Mouse (Mus musculus) lung, postnatal 14 days (tissue): ENCODE measurements at regions not wholly inside any gene's neighbourhood (a gene's known extent, or its start where the extent isn't known, plus 50 kb on each side); places are given as distances from the start of the nearest gene placed in this dataset.

Experiments
- DNase-seq: peaks from one replicate; pipeline ENCODE4 v3.0.0; 2021

DNA sequence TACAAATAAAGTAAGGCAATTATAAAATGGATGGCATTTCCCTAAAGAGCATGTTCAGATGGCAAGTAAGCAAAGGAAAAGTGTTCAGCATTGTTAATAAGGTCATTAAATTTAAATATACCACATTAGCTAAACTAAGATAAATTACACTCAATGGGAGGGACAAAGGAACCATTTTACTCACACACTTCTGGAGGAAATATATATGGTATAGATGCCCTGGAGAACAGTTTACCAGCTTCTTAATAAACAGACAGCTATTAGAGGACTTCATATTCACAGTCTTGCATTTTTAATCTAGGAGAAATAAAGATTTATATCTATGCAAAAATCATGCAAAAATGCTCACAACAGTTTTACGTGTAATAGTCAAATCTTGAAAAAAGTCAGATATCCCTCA, 183.8 kb downstream of the Dthd1 start:
- no peak for DNase-seq

DNA sequence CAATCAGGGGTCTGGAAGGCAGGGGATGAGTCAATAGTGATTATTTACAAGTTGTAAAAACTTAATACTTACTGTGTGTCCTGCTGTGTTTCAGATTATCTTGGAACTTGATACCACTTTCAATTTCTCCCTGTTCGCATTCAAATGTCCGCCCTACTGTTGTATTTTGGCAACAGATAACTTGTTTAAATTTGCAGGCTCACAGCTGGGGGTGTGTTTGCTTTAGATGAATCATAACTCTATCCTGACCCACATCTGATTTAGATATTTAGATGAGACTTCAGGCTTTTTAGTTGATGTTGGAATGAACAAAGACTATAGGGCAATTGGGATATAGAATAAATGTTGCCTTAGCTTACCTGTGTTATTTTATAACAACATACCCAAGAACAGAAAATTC, 220.8 kb downstream of the Dthd1 start:
- no peak for DNase-seq

DNA sequence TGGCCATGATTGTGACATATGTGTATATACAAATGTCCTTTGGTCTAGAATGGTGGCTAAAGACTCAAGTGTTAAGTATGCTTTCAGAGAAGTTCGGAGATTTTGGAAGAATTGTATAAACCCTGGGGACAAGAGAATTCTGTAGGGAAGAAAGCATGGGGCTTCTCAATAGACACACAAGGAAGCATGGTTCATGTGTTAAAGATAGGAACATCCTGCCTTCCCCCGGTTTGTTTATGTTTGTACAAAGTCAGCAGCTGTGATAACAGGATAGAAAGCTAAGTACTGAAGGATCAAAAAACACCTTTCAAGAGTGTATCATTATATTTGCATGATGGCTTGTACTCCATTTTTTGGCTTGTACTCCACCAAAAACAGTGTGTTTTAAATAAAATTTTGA, 232.1 kb downstream of the Dthd1 start:
- DNase-seq, result no peak

DNA sequence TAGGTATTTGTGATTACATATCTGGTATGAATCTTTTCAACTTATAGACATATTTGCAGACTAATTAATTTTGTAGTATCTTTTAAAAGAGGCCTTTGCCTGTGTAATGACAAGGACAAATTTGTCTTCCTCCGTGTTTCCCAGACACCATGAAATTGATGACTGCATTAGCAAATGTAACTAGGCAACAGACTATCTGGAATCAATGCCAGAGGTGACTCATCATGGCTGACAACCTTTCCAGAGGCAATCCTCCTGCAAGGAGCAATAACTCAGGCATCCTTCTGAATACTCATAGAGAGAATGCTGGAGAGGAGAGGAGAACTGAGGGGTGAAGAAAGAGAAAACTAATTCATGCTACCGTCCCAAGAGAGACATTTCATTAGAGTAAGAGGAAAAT, 249.7 kb downstream of the Dthd1 start:
- DNase-seq, result no peak

DNA sequence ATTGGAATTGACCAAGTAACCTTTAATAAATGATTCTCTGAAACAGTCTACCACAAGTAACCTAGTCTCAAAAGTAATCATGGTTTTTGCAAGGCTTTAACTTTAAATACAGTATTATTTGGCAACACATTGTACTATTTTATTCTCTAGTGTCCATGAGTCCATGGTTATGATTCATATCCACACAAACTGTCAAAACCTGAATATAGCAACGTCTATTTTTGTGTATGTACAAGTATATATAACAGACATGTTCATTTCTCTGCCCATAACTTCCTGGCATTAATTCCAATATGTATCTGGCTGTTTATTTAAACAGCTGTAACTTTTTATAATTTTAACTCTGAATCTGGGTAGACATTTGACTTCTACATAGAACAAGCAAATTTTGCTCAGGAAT, 253.2 kb downstream of the Dthd1 start:
- no peak for DNase-seq

DNA sequence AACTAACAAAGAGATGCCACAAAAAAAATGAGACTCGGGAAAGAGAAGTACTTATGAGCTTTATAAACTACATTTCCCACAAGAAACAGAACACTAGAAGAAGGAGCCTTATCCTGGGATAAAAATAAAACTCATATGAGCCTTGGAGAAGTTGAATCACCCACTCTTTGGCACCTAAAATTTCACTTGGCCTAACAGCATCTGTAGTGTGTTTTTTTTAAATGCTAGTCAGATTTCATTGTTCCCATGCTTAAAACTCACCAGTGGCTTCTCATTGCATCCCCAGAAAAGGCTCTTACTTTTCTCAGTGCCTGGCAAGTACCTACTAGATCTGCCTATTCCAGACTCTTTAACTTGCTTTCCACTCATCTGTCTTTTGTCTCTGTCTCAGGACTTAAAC, 284.5 kb downstream of the Dthd1 start:
- DNase-seq, result no peak

DNA sequence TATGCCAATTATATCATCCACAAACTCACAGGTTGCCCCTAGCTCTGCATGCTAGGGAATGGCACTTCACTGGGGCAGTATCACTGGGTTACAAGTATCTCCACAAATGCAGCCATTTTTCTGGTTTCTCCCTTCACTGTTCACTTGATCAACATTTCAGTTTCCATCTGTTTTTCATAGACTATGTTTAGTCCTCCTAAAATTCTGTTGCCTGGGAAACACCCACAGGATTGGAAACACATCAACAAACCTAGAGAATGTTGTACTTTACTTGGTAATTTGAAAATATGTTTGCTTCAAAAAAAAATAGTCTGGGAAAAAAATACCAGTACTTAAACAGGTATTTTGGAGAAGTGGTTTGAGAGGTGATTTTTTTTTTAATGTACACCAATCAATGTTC, 318.9 kb downstream of the Dthd1 start:
- DNase-seq, result no peak

DNA sequence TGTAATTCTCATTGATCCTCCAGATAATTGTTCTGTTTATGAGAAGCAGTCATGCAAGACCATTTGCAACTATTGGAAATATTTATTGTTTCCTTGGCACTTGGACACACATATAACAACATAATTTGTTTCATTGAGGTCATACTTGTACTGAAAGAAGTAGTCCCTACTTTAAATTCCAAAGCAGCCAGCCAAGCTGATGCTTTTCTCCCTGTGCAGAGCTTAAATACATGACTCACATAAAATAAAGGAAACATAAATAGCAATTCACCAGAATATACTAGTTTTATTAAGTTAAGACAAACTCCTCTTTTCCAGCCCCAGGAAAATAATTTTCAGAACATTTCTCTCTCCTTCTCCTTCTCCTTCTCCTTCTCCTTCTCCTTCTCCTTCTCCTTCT, 324.3 kb downstream of the Dthd1 start:
- no peak for DNase-seq

DNA sequence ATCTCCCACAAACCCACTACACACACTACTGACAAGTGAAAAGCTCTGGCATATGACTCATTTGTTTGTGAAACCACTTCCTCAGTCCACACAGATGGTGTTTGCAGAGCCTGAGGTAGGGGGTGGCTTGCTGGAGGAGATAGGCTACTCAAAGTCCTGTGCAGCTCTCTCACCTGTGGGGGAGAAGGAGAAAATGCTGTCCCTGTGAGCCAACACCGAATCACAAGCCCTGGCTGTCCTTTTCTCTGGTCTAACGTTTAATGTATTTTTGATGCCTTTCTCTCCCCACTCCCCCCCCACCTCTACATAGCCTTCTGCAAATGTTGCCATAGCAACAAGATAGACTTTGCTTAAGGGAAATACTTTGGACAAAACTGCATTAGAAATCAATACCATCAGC, 356.1 kb downstream of the Dthd1 start:
- DNase-seq, result no peak

DNA sequence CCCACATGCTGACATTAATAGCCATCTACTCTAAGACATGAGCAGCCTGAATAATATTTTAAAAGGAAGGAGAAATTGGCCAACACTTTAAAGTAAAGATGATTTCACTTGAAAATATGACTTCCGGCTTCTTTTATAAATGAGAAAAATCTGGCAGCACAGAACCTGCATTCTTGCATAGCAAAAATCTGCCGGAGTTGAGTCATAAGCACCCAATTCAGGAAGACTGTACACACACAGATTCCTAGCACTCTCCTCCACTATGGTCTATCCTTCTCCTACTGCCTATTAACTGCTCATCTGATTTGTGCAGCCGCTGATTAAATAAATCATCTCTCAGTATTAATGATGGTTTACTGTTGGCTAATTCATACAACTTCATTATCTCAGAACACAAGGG, 356.9 kb downstream of the Dthd1 start:
- no peak for DNase-seq

DNA sequence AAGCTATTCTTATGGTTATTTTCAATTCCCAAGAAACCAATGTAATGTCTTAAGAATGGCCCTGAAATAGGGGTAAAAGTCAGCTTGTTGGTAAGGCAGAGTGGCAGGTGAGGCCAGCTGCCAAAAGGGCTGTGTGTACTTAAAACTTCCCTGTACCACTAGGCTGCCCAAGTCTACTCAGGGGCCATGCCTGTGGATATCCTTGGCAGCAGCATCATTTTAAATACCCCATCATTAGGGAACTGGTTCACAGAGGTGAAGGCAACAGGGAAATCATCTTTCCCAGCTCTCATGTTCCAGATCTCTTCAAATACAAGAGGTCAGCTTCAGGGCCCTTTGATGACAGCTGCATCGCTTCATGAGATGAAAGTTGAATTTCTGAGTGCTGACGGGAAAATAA, 399.8 kb downstream of the Dthd1 start:
- no peak for DNase-seq

DNA sequence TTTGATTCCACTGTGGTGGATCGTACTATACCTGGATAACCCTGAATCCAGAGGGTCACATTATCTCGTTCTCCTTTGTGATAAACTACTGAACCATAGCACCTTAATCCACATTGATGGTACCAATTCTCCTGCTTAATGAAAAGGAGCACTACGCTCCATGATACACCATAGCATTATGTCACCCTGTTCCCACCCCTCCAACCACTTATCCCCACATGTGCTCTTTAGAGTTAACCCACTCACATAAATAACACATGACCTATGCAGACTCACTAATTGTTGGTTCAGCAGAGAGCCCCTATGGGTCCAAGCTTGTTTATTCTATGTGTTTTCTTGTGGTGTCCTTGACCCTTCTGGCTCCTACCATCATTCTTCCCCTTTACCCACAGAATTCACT, 405.8 kb downstream of the Dthd1 start:
- no peak for DNase-seq

DNA sequence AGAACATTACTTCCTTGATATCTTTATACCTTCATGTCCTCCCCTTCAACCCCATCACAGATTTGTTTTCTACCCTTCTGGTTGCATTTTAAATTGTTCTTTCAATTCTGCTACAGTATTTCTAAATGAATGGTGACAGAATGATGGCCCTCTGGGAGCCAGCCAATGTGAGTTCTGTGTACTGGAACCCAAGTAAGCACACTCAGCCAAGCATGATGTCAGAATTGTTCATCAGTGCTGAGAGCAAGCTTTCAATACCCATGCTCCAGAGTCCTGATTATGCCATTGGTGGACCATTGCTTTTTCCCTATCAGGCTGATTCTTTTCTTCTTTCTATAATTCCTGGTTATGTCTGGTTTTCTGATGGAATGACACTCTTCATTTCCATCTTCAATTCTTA, 386.3 kb upstream of the Nwd2 start:
- DNase-seq, result peak; percentile 7
